Mouse (Mus musculus) ES-Bruce4 (cell line): Measurements from ENCODE around the gene Rnpep.

Experiments used
- CTCF ChIP-seq: IDR thresholded peaks from one replicate; pipeline ENCODE4 v1.8.1; 2011; ENCODE audit warnings: low read depth, low read length
- EP300 ChIP-seq: IDR thresholded peaks from 2 replicates; pipeline ENCODE4 v1.6.1; 2011; ENCODE audit warnings: low read depth, low read length; ENCODE audit not compliant: insufficient read depth
- POLR2A ChIP-seq: IDR thresholded peaks from one replicate; pipeline ENCODE4 v1.8.1; 2011; ENCODE audit warnings: low read length; ENCODE audit not compliant: insufficient read depth

DNA sequence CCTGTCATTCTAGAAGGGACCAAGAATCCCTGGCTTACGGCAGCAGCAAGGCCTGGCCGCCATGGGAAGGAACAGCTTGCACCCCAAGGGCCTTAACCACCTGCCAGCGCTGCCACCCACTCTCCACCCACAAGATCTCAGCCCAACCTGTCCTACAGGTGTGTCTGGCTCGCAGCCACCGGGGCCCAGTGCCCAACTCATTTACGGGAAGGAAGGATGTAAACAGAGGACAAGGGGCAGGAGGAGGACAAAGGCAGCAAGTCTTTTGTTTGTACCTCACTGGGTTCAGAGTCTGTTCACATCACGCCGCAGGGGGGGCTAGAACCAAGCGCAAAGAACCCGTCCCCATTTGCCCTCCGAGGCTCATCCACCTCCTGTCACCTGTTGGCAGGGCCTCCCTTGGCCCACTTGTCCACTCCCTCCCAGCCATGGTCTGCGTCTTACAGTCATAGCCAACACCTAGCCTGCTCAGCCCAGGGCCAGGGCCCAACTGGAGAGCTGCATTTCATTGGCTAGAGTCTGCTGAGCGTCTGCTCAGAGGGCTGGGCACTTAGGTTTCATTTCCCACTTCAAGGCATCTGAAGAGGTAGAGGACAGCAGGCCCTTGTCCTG lies 56.4 kb downstream of the Rnpep start:
- TF ChIP-seq CTCF (no peak), POLR2A (no peak), EP300 (no peak)
